In the genomic region with DNA sequence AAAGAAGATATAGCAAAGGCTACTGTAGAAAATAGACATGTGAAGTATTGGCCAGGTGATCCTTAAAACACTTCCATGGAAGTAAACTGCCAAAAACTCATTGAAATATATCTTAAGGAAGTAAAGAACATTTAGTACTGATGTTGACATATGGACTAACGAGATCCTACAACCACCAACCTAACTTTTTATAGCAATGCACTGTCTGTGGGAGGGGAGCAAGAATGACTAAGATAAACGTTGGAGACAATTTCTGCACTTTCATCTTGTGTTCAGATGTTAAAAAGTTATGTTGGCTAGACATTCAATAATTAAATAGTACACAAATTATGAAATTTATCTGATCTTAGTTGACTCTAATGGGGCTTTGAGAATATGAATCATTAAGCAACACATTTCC, we compare ENCODE assay signal across 22 mouse cellular contexts.
A peak's percentile ranks its signal among the peaks of the same experiment; 100 is the strongest.
DNase-seq lines count a peak whose midpoint lies in the region; ATAC-seq lines count a peak whose summit lies in the region.
"Had no signal": no experiment of that assay in that cellular context is flagged by ENCODE, and none has a peak within 500 bp of the region (broad histone marks: within the 10 kb centered on the region; RNA-seq: fewer than 3 reads in every experiment).

No protein-coding gene starts in this region.

- ATAC-seq in frontal cortex, adult (ENCODE audit: low TSS enrichment) = peak; percentile 78
- ATAC-seq: activated CD4-positive, CD25-positive, alpha-beta regulatory T cell, adult 4 months; CD4-positive, CD25-positive, alpha-beta regulatory T cell, adult 4 months; forebrain, embryonic 13.5 days; forebrain, embryonic 15.5 days; forebrain, postnatal 0 days; Patski had no signal

- DNase-seq in frontal cortex, postnatal 10 days (ENCODE audit: low spot score in 2 of 2) = no peak
- DNase-seq in right cerebral cortex, adult 18-20 months = peak; percentile 11
- no peak for DNase-seq in right cerebral cortex, postnatal 36 days (ENCODE audit: low spot score in 2 of 2)
- no peak for DNase-seq in urinary bladder, adult 18-20 months (ENCODE audit: low spot score in 2 of 2)
- DNase-seq: adrenal gland, adult 8-10 months; adrenal gland, postnatal 14 days; adrenal gland, postnatal 36 days; B cell, adult 2 months; cerebellum, adult 11 months; cerebellum, adult 18-20 months; cerebellum, adult 8-10 months; cerebellum, adult 9-11 months; cerebellum, postnatal 14 days; cerebellum, postnatal 36 days; embryo, embryonic 11 days; forebrain, postnatal 0 days had no signal
